Mouse (Mus musculus) kidney, postnatal 14 days (tissue): ENCODE data around the gene Ccdc155.
"Not testable (repeated sequence)": the region's sequence is repeated elsewhere in the genome, so short reads cannot be mapped to it uniquely, and the experiment has no call there.

Experiments used
- DNase-seq: peaks from one replicate; pipeline ENCODE4 v3.0.0; 2022; ENCODE audit warnings: mixed read lengths

Ccdc155 gene

GRCm38 (mm10) chr7:45162996-45163615 lies 41.6 kb downstream of the Ccdc155 start:
- DNase-seq = no peak

- no peak for DNase-seq
Measured at GRCm38 (mm10) chr7:45162551-45162950, 42.1 kb downstream of the Ccdc155 start.

- peak; percentile 91 for DNase-seq
Measured at GRCm38 (mm10) chr7:45161612-45162473, 42.8 kb downstream of the Ccdc155 start.

DNA sequence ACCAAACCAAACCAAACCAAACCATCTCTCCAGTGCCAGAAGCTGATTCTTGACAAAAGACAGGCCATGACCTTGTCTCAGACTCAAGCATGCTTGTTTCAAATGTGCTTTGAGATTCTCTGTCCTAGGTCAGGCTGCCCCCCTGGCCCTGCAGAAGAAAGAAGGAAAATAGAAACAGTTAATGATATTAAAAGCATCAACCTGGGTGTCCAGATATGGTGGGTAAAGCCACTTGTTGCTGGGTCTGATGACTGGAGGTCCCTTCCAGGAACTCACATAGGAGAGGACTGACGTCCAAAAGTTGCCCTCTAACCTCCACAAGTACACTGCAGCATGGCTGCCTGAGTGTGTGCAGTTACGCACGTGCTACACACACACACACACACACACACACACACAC lies 43.8 kb downstream of the Ccdc155 start:
- DNase-seq = no peak

DNA sequence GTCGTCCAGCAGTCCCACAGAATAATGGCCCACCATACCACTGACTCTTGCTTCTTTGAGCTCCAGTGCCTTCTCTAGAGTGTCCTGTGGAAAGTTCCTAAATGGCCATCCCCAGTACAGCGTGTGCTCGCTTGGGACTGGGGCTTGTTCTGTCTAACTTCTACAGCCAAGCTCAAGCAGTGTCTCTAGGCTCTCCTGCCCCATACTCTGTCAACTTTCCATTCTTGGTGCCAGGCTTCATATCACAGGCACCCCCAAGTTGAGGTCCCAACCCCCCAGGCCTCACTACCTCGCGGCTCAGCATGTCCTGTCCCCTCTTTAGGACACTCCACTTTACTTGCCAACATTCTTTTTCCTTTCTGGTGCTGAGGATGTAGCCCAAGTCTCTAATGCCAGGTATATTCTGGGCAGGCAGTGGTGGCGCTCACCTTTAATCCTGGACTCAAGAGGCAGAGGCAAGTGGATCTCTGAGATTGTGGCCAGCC lies 44.3 kb downstream of the Ccdc155 start:
- DNase-seq = no peak

DNA sequence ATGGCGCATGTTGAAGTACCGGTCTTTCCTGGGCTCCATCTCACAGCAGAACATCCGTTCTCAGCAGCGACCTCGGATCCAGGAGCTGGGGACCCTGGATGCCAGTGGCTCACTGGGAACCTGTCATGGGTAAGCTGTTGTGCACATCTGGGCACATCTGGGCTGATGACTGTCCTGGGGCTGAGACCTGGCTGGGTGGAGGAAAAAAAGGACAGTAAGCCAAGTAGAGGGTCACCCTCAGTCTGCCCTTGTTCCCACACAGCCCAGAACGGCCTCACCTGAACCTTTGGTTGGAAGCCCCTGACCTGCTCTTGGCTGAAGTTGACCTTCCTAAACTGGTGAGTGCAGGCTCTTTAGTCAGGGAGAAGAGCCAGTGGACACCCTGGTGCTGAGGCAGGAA lies 45.7 kb downstream of the Ccdc155 start:
- no peak for DNase-seq

- no peak for DNase-seq
Measured at GRCm38 (mm10) chr7:45157459-45157858, 47.2 kb downstream of the Ccdc155 start.

DNA sequence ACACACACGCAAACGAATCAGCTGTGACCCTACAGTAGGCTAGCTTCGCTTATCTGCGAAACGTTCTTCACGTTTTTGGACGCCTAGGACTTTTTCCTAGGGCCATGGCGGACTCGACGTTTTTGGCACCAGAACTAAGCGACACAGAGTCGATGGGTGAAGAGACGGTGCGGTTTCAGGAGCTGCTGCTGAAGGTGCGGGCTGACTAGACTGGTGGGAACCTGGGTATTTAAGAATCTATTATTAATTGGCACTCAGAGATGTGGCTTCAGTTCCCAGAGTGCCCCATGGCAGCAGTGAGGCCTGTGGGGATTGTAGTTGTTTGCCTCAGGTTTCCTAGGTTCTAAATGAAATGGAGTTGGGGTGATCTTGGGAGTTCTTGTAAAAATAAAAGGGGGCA lies 48.5 kb downstream of the Ccdc155 start:
- DNase-seq = no peak

- DNase-seq = no peak
Measured at GRCm38 (mm10) chr7:45155590-45155989, 49.1 kb downstream of the Ccdc155 start.

- DNase-seq = peak; percentile 67
Measured at GRCm38 (mm10) chr7:45154993-45155514, 49.6 kb downstream of the Ccdc155 start.

DNA sequence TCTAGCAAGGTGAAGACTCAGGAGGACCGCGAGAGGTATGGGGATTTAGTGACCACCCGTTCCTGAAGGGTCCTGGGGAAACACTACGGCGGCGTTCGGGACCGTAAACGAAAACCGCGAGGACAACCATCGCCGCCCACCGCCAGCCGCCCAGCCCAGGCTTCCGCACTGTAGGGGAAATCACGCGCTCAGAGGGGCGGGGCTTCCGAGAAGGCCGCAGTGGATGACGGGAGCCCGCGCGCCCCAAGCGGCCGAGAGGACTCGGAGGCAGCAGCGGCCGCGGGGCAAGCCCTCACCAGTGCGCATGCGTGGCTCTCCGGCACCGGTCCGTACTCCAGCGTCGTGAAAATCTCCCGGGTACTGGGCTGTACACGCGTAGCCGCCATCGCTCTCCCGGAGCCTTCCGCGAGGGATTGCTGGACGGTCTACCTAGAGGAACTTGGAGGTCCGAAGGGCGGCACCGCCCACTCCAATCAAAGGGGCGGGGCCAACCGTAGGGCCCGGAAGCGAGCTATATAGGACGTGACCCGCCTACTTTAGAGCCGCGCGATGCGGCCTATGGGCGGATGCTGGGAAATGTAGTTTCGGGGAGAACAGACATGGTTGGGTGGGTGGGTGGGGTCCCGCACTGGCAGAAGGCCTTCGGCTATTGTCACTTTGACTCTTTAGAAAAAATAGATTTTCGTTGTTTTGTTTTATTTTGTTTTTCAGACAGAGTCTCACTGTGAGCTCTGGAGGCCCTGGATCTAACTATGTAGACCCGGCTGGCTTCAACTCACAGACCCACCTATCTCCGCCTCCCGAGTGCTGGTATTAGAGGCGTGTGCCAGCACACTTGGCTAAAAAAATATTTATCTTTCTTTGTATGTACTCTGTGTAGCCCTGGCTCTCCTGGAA lies 50.3 kb downstream of the Ccdc155 start, which contains the start of the genes Pih1d1 and Aldh16a1:
Gene Pih1d1, plus strand, starts transcription at position 208 of the 897 bp plus-strand sequence.
Gene Aldh16a1, minus strand, starts transcription at position 489 of the 897 bp plus-strand sequence.
- DNase-seq = peak; percentile 99

GRCm38 (mm10) chr7:45153586-45153985 lies 51.1 kb downstream of the Ccdc155 start:
- no peak for DNase-seq

GRCm38 (mm10) chr7:45153052-45153451 lies 51.6 kb downstream of the Ccdc155 start:
- DNase-seq = not testable (repeated sequence)

- peak; percentile 72 for DNase-seq
Measured at GRCm38 (mm10) chr7:45151303-45151702, 53.4 kb downstream of the Ccdc155 start.

DNA sequence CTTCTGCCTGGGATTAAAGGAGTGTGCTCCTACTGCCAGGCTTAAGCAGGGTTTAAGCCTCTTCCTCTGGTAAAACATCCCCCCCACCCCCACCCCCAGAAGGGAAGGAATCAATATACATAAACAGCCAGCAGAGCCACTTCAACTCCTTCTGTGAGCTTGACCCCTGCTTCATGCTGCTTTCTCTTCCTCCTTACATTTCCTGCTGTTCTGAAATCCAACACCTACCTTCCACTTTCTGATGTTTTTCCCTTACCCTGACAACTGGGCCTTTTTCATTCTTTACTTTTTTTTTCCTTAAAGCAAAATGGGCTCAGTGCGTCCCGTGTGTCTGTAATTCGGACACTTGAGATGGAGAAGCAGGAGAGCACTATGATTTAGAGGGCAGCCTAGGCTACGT lies 54.4 kb downstream of the Ccdc155 start:
- no peak for DNase-seq

GRCm38 (mm10) chr7:45149545-45149944 lies 55.1 kb downstream of the Ccdc155 start:
- DNase-seq = peak; percentile 67

DNA sequence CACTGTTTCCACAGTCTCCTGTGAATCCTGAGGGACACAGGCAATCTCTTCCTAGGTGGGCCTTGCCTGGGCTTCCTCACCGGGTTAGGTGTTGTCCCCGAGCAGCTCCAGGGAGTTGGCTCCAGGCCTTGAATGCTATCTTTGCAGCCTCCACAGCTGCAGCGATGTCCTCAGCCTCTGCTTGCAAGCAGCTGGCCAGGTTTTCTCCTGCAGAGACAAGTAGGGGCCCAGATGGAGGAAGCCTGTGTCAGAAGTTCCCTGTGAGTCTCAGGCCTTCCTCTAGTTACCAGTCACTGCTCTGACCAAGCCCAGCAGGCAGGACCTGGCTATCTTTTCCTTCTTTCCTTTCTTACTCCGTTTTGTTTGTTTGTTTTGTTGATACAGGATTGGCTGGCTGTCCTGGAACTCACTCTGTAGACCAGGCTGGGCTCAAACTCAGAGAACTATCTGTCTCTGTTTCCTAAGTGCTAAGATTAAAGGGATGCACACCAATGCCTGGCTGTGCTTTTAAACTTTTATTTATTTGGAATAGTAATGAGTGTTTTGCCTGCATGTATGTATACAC lies 56.1 kb downstream of the Ccdc155 start:
- no peak for DNase-seq

- peak; percentile 55 for DNase-seq
Measured at GRCm38 (mm10) chr7:45147899-45148298, 56.8 kb downstream of the Ccdc155 start.

GRCm38 (mm10) chr7:45147267-45147666 lies 57.4 kb downstream of the Ccdc155 start:
- DNase-seq = peak; percentile 44

GRCm38 (mm10) chr7:45145460-45145859 lies 59.2 kb downstream of the Ccdc155 start:
- no peak for DNase-seq

DNA sequence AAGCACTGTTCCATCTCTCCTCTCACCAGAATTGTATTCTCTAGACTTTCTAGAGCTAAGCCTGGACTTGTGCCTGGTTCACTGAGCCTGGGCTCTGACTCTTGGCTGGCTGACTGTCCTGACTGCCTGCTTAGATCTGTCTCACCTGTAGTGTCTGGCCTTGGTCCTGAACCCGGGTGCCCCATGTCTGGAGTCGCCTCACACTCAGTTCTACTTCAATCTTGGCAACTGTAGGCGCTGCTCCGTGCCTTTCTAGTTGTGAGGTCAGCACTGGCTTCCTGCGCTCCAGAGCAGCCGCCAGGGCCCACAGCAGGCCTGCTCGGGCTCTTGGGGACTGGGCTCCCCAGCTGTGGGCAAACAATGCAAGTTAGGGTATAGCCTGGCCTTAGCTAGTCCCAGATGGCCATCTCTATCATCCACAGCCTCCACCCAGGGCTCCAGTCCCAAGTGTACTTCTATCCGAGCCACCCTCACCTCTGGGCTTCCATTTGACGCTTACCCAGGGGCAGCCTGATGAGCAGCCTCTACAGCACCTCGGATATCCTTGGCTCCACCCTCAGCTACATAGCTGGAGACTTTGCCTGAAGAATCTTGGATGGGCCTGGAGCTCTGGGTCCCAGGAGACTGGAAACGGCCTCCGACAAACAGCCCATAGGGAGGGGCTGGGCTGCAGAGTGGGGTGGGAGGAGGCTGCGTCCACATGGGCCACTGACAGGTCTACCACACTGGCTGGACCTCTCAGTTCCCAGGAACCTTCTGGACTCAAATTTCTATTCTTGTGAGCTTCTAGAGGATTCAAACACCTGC lies 60.1 kb downstream of the Ccdc155 start:
- DNase-seq = no peak
